Mouse (Mus musculus) bone marrow, adult 2 months (tissue): ENCODE measurements around the gene Fam166a.

Experiments
- CTCF ChIP-seq: fragments of 200-500 bp; IDR thresholded peaks from 2 replicates; pipeline ENCODE4 v1.5.1; 2011; ENCODE audit warnings: low read length, control low read depth; ENCODE audit not compliant: control insufficient read depth, insufficient read depth
- POLR2A ChIP-seq: fragments of 200-500 bp; IDR thresholded peaks from 2 replicates; pipeline ENCODE4 v1.6.1; 2011; ENCODE audit warnings: low read depth, mild to moderate bottlenecking, control low read depth, low read length, borderline replicate concordance; ENCODE audit not compliant: control insufficient read depth

- TF ChIP-seq CTCF (no peak), POLR2A (no peak)
Observed at GRCm38 (mm10) chr2:25266720-25267119, 48.2 kb downstream of the Fam166a start.
